Mouse (Mus musculus) ES-E14 (cell line): Measurements from ENCODE around the gene Gm3880.

Experiments used
- CHD2 ChIP-seq: IDR thresholded peaks from 2 replicates; pipeline ENCODE4 v1.6.1; 2014; ENCODE audit warnings: mild to moderate bottlenecking, low read depth, low read length, inconsistent platforms
- HCFC1 ChIP-seq: IDR thresholded peaks from 2 replicates; pipeline ENCODE4 v1.6.1; 2012; ENCODE audit warnings: low read length, inconsistent platforms, borderline replicate concordance; ENCODE audit not compliant: insufficient read depth
- MAFK ChIP-seq: IDR thresholded peaks from 2 replicates; pipeline ENCODE4 v1.6.1; 2014; ENCODE audit warnings: mild to moderate bottlenecking, low read depth, low read length, inconsistent platforms; ENCODE audit not compliant: insufficient read depth
- ZC3H11A ChIP-seq: IDR thresholded peaks from 2 replicates; pipeline ENCODE4 v1.6.1; 2012; ENCODE audit warnings: low read depth, mild to moderate bottlenecking, inconsistent platforms, low read length, borderline replicate concordance
- ZNF384 ChIP-seq: IDR thresholded peaks from 2 replicates; pipeline ENCODE4 v1.6.1; 2012; ENCODE audit warnings: low read depth, low read length, inconsistent platforms

- TF ChIP-seq ZNF384 (no peak), CHD2 (no peak), HCFC1 (no peak), ZC3H11A (no peak), MAFK (no peak)
Observed at GRCm38 (mm10) chrX:102666641-102667040, 20.1 kb downstream of the Gm3880 start.
